In the genomic region with DNA sequence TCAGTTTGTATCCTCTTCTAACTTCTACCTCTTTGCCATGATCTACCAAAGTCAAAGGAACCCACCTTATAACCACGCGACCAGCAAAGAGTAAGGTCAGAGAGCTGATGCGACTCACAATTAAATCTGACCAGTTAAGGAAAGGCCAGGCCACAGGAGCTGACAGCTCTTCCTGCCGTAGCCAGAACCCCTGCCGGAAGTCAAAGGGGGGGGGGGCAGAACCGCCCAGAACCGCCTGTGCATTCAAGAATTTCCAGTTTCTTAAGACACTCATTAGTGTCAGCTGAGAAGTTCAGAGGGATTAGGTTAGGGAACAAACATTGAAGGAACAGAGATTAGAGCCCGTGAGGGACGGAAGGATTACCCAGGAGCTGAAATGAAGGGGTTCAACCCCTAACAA, we compare ENCODE assay signal across 18 mouse cellular contexts. TPM values are rescaled to one million over a fixed set of nuclear protein-coding genes. Genes with fewer than 3 reads are reported as not detected.
DNase-seq lines count a peak whose midpoint lies in the region; ATAC-seq and TF ChIP-seq lines count a peak whose summit lies in the region.
"Had no signal": no experiment of that assay in that cellular context is flagged by ENCODE, and none has a peak within 500 bp of the region (broad histone marks: within the 10 kb centered on the region; RNA-seq: fewer than 3 reads in every experiment).

No protein-coding gene starts in this region.

- no peak overlapping the region for H3K4me3 ChIP-seq in kidney, adult 2 months (ENCODE audit: insufficient read depth, low read depth, low read length)
- no peak overlapping the region for H3K4me3 ChIP-seq in thymus, adult 2 months (ENCODE audit: control insufficient read depth, insufficient read depth, low read length)
- H3K4me3 ChIP-seq in embryonic facial prominence, embryonic 15.5 days (replicated peaks) = no peak overlapping the region
- H3K4me3 ChIP-seq in midbrain, embryonic 16.5 days (ENCODE audit: low read depth, low read length) = no peak overlapping the region
- no peak overlapping the region for H3K4me3 ChIP-seq in left cerebral cortex, adult 2 months
- H3K4me3 ChIP-seq: hindbrain, embryonic 15.5 days; liver, embryonic 13.5 days had no signal

- no peaks in the 10 kb centered on the region for H3K27me3 ChIP-seq in kidney, adult 2 months (replicated peaks; ENCODE audit: control insufficient read depth, insufficient read depth, low read length)
- no peaks in the 10 kb centered on the region for H3K27me3 ChIP-seq in thymus, adult 2 months (ENCODE audit: control insufficient read depth, insufficient read depth, low read length)
- no peaks in the 10 kb centered on the region for H3K27me3 ChIP-seq in embryonic facial prominence, embryonic 15.5 days
- H3K27me3 ChIP-seq in midbrain, embryonic 16.5 days (ENCODE audit: control insufficient read depth, insufficient read depth, low read depth, low read length) = no peaks in the 10 kb centered on the region
- H3K27me3 ChIP-seq: hindbrain, embryonic 15.5 days had no signal

- no peaks in the 10 kb centered on the region for H3K4me1 ChIP-seq in kidney, adult 2 months (ENCODE audit: control insufficient read depth, insufficient read depth, low read length)
- H3K4me1 ChIP-seq in thymus, adult 2 months (replicated peaks; ENCODE audit: control insufficient read depth, insufficient read depth, low read length) = peaks cover 9% of the 10 kb centered on the region
- peaks cover 9% of the 10 kb centered on the region; the same call in 1 of the 2 replicates for H3K4me1 ChIP-seq in embryonic facial prominence, embryonic 15.5 days
- H3K4me1 ChIP-seq in midbrain, embryonic 16.5 days (ENCODE audit: control insufficient read depth, insufficient read depth, low read length) = peaks cover 6% of the 10 kb centered on the region; the same call in 1 of the 2 replicates

- no peak for TF ChIP-seq POLR2A in kidney, adult 2 months (IDR thresholded peaks at IDR 0.05; ENCODE audit: low read depth, low read length)
- TF ChIP-seq POLR2A in thymus, adult 2 months (IDR thresholded peaks at IDR 0.05; ENCODE audit: control insufficient read depth, extremely low read depth, insufficient read depth, low read length, poor library complexity) = no peak

- H3K9me3 ChIP-seq in embryonic facial prominence, embryonic 15.5 days (replicated peaks) = no peaks in the 10 kb centered on the region
- no peaks in the 10 kb centered on the region for H3K9me3 ChIP-seq in midbrain, embryonic 16.5 days (replicated peaks; ENCODE audit: control insufficient read depth, low read length, poor library complexity, severe bottlenecking)
- H3K9me3 ChIP-seq: hindbrain, embryonic 15.5 days; liver, embryonic 13.5 days had no signal

- H3K9ac ChIP-seq in embryonic facial prominence, embryonic 15.5 days = no peak overlapping the region
- no peak overlapping the region for H3K9ac ChIP-seq in midbrain, embryonic 16.5 days (ENCODE audit: low read depth, low read length)
- H3K9ac ChIP-seq: hindbrain, embryonic 15.5 days; liver, embryonic 13.5 days had no signal

- H3K36me3 ChIP-seq in kidney, adult 2 months (ENCODE audit: control insufficient read depth, insufficient read depth, low read length) = no peaks in the 10 kb centered on the region
- no peaks in the 10 kb centered on the region for H3K36me3 ChIP-seq in thymus, adult 2 months (ENCODE audit: control insufficient read depth, insufficient read depth, low read length)
- H3K36me3 ChIP-seq in embryonic facial prominence, embryonic 15.5 days = no peaks in the 10 kb centered on the region
- H3K36me3 ChIP-seq in midbrain, embryonic 16.5 days (ENCODE audit: control insufficient read depth, insufficient read depth, low read length) = no peaks in the 10 kb centered on the region
- H3K36me3 ChIP-seq: hindbrain, embryonic 15.5 days; liver, embryonic 13.5 days had no signal

- 38% methylated on average over 9 of the region's 9 CpGs for WGBS in kidney, adult 2 months
- WGBS in thymus, adult 2 months = 23% methylated on average over 9 of the region's 9 CpGs
- 38% methylated on average over 9 of the region's 9 CpGs for WGBS in embryonic facial prominence, embryonic 15.5 days
- WGBS in midbrain, embryonic 16.5 days = 32% methylated on average over 9 of the region's 9 CpGs

- DNase-seq in kidney, adult 2 months = peak; percentile 10
- DNase-seq in kidney, adult 11 months = no peak
- peak; percentile 12 for DNase-seq in thymus, adult 2 months
- no peak for DNase-seq in thymus, postnatal 4 days
- no peak for DNase-seq in left cerebral cortex, adult 2 months (ENCODE audit: extremely low spot score in 1 of 2, low spot score in 2 of 2)
- DNase-seq: B cell, adult 2 months; cerebellum, postnatal 14 days; gastrocnemius, postnatal 14 days; left cerebral cortex, postnatal 4 days; liver, embryonic 13.5 days; midbrain, embryonic 14.5 days; right cerebral cortex, postnatal 14 days; thymus, adult 18-20 months had no signal

- no peak for ATAC-seq in embryonic facial prominence, embryonic 15.5 days (ENCODE audit: insufficient number of reproducible peaks, low FRiP score, low TSS enrichment, low read depth)
- no peak for ATAC-seq in midbrain, embryonic 16.5 days
- no peak for ATAC-seq in granulocyte monocyte progenitor cell, adult 5-6 weeks (replicated peaks; ENCODE audit: poor library complexity, severe bottlenecking)

- intact Hi-C loops in left cerebral cortex, adult 2 months (cut with DNase I) = loop anchor here (5.0 to 10.0 kb wide), 3 partner anchors 71 to 843 kb away; a partner anchor contains a TSS

- no peak overlapping the region for H3K27ac ChIP-seq in kidney, adult 2 months (ENCODE audit: insufficient read depth, low read depth, low read length)
- H3K27ac ChIP-seq in thymus, adult 2 months (ENCODE audit: control insufficient read depth, insufficient read depth, low read length) = no peak overlapping the region
- peak overlapping the region; percentile 55; the same call in 1 of the 2 replicates for H3K27ac ChIP-seq in embryonic facial prominence, embryonic 15.5 days (replicated peaks)
- H3K27ac ChIP-seq in midbrain, embryonic 16.5 days (ENCODE audit: low read length) = no peak overlapping the region
- no peak overlapping the region for H3K27ac ChIP-seq in left cerebral cortex, adult 2 months
- H3K27ac ChIP-seq: hindbrain, embryonic 15.5 days; liver, embryonic 13.5 days had no signal

- H3K4me2 ChIP-seq in embryonic facial prominence, embryonic 15.5 days (replicated peaks) = no peak overlapping the region
- no peak overlapping the region for H3K4me2 ChIP-seq in midbrain, embryonic 16.5 days (ENCODE audit: low read length)
- H3K4me2 ChIP-seq: hindbrain, embryonic 15.5 days; liver, embryonic 13.5 days had no signal

- no peak for TF ChIP-seq CTCF in kidney, adult 2 months (conservative IDR thresholded peaks at IDR 0.05; ENCODE audit: insufficient read depth, insufficient read length, low read depth, low read length)
- TF ChIP-seq CTCF in thymus, adult 2 months (IDR thresholded peaks at IDR 0.05; ENCODE audit: borderline replicate concordance, control insufficient read depth, extremely low read depth, insufficient read depth, low read length, poor library complexity) = no peak
- no peak for TF ChIP-seq CTCF in left cerebral cortex, adult 2 months (IDR thresholded peaks at IDR 0.05)

RNA-seq across cellular contexts. Expression of a gene that starts 51.0 kb away (rescaled TPM):
- 0.75 and 1.3 TPM in 2 replicates for polyA plus RNA-seq in kidney, adult 2 months (2012; rRNA removed)
- polyA plus RNA-seq in thymus, adult 2 months (2012; rRNA removed) = 10.5 and 11.8 TPM in 2 replicates
- polyA plus RNA-seq in embryonic facial prominence, embryonic 15.5 days (2015; fragmentation: Nextera tagmentation; extraction: Ambion mirVana) = 6.5 and 9.4 TPM in 2 replicates
- 8.9 and 9.6 TPM in 2 replicates for polyA plus RNA-seq in midbrain, embryonic 16.5 days (2015; fragmentation: Nextera tagmentation; extraction: Ambion mirVana)
- total RNA-seq in granulocyte monocyte progenitor cell, adult 5-6 weeks (2014; fragmentation: Nextera tagmentation) = not detected in 2 replicates
- total RNA-seq in granulocyte monocyte progenitor cell, adult 5-6 weeks (2017) = 0.73 TPM in 1 of 2 replicates, not detected in the other
- 1 to 10 TPM; 1.5 to 1.7 TPM for total RNA-seq in left cerebral cortex, adult 2 months (2021)
- total RNA-seq: megakaryocyte progenitor cell, adult 5-6 weeks had no signal

Comparison
In these comparisons a context has a peak if more than half of its experiments do, and no peak if none do; other contexts are left out.
1. DNase-seq: peak in kidney, adult 2 months (single experiment) and thymus, adult 2 months (single experiment); none in kidney, adult 11 months (single experiment), thymus, postnatal 4 days (single experiment) and left cerebral cortex, adult 2 months (0 of 2).